Mouse (Mus musculus): ENCODE results near the gene Timm8a1.

DNA sequence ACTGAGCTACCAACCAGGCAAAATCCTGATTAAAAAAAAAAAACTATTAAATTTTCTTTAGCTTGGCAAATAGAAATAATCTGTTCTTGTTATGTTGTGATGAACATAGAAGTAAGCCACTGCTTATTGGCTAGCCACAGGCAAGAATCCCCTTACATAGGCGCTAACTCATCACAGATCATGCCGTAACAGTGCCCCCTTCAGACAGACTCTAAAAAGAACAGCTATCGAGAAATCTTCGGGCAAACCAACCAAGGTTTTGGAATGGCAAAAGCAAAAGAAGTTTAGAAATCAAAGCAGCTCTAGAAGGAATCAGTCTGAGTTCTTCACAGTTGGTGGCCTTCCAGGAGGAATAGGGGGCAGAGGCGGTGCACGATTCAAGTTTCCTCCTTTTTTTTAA, 33.7 kb downstream of the Timm8a1 start:
- TF ChIP-seq CTCF (IDR thresholded peaks at IDR 0.05; ENCODE audit: insufficient read depth, low read depth, low read length) (no peak), POLR2A (IDR thresholded peaks at IDR 0.05; ENCODE audit: insufficient read depth, low read depth, low read length) (no peak)
